Mouse (Mus musculus): ENCODE data around the gene Nuak2.
"Not testable (repeated sequence)": the region's sequence is repeated elsewhere in the genome, so short reads cannot be mapped to it uniquely, and the experiment has no call there.

The Nuak2 gene

DNA sequence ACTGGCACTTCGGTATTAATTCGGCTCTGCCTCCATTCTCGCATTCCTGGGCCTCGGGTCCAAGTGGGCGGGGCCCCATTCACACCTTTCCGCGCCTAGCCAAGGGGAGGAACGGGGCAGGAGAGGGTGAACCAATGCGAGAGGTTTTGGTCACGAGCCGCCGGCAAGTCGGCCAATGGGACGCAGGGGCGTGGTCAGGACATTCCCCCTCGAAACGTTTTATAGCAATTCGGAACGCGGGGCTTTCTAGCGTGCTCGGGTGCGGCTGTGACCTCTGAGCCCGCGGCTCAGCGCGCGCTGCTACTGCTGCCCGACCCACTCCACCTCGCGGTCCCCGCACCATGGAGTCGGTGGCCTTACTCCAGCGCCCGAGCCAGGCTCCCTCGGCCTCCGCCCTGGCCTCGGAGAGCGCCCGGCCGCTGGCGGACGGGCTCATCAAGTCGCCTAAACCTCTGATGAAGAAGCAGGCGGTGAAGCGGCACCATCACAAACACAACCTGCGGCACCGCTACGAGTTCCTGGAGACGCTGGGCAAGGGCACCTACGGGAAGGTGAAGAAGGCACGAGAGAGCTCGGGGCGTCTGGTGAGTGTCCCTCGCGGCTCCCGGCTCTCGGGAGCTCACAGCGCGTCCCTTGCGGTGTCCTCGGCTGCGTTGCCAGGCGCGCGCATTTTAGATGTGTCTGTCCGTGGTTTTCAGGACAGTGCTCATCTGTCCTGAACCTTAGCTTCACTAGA is at the start of gene Nuak2:
Nuak2 (plus strand) TSS at position 238 of the 736 bp plus-strand sequence.
- peak; percentile 98 for DNase-seq

DNA sequence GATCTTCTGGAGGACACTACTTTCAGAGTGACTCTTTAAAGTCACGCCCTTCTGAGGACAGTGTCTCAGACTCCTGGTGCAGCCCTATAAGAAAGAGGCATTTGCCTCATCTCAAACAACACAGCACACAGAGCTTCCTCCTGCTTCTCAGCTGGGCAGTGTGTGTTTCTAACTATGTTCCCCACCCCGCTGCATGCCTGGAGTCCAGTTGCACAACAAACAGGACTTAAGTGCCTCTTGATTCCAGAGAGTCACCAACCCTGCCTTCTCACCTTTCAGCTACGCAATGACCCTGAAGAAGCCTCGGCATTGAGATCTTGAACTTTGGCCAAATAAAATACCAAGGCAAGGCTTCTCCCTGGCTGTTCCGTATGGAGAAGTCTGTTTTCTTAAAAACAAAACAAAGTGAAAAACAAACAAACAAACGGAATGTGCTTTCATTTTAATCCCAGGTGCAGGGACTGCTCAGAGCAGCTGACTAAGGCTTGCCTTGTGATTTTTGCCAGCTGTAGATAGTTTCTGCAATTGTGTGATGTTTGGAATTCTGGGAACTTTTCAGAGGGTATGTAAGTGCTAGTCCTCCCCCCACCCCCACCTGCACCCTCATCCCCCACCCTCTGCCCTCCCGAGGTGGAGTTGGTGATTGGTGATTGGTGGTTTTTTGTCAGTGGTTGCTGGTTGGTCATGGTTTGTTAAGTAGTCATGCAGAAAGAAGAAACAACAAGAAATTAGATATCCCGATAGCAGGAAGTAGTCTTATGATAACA is 49.0 kb upstream of the Nuak2 start:
- DNase-seq: peak; percentile 63

DNA sequence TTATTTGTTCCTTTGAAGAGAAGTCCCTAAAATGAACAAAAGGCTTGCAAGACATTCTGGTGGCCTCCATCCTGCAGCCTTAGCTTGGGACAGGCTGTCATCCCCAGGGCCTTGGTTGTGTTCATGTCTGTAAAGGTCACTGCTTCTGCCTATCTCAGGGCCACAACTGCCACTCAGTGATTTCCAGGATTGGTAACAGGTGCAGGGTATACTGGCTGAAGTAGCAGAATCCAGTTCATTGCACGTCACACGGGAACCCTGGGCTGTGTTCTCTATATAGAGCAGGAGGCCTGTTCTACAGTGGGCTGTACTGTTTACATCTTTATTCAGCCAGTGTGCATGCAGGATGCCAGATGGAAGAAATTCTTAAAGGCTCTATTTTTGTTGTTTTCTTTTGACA is 48.0 kb upstream of the Nuak2 start:
- DNase-seq: no peak

DNA sequence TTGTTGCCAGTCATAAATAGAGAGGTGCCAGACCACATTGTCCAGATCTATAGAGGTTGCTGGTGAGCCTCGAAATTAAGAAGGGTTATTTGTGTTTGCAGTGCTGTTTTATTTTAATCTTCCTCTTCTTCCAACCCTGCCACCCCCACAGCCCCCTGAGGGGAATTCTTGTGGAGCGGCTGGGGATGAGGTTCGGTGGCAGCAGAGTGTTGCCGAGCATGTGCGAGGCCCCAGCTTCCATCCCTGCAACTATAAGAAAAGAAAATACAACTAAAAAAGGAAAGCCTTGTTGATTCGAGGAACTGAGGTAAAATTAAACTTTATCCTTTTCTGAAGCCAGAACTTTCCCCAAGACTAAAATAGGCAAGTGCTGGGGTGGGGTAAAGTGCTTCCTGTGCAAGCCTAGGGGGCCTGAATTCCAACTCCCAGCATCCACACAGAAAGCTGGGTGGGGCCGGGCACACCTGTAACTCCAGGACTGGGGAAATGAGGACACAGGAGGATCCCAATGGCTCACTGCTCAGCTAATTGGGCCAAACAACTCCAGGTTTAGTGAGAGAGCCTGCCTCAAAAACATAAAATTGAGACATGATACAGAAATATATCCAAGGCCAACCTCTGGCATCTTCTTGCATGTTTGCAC is 47.4 kb upstream of the Nuak2 start:
- no peak for DNase-seq

DNA sequence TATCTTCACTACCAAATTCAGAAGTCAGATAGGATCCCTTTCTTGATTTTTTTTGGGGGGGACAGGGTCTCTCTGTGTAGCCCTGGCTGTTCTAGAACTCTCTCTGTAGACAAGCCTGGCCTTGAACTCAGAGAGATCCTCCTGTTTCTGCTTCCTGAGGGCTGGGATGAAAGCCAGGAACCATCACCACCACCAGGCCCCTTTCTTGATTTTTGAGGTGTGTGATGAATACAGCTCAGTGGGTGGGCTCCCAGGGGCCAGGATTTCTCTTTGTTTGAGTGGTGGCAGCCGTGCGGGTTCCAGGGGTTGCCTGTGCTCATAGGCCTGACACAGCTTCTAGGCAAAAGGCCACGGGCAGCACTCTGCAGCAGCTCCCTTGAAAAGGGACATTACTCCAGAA is 44.7 kb upstream of the Nuak2 start:
- DNase-seq: no peak

DNA sequence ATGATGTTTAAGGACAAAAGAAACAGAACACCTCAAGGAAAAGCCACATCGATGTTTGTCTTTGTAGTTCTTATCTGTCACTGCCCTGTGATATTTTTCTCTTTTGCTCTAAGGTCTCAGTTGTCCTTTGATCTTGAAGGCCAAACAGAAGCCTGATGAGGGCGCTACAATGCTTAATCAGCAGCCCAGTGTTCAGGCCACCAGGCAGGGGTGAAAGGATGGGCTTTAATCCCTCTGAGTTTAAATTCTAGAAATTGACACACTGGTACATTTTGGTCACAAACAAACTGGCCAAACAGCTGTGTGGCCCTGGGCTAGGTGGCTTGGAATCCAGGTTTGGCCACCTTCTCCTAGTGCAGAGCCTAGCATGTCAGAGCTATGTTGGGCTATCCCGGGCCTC is 39.2 kb upstream of the Nuak2 start:
- no peak for DNase-seq

DNA sequence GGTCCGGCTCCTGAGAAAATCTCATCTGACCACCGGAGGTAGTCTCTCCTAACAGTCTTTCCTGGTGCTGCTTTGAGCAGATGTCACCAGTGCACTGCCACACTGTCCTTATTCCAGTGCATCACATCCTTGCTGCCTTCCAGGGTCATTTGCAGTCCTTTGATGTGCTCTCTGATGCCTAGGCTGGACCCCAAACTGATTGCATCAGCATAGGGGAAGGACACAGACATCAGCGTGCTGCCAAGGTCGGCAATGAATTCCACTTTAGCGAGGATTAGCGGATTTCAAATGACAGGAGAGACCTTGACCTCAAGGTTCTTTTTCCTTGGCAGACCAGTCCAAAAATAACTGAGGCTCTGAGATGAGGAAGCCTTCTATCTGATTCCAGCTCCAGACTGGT is 38.8 kb upstream of the Nuak2 start:
- DNase-seq: no peak

DNA sequence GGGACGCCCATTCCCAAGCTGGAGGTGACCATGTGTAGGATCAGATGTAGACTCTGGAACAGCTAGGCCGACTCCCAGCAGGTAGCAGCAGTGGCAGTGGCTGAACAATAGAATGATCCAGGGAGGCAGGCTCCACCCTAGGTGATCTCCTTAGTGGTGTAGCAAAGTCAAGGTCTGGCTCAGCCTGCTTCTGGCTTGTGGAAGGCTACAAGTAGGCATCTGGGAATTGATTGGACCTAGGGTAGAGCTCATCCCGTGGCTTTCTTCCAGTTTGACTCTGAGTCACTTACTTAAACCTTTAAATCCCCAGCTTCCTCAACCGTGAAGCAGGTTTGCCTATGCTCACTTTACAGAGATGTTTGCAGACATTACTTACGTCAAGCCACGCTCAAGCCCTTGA is 35.3 kb upstream of the Nuak2 start:
- not testable (repeated sequence) for DNase-seq

DNA sequence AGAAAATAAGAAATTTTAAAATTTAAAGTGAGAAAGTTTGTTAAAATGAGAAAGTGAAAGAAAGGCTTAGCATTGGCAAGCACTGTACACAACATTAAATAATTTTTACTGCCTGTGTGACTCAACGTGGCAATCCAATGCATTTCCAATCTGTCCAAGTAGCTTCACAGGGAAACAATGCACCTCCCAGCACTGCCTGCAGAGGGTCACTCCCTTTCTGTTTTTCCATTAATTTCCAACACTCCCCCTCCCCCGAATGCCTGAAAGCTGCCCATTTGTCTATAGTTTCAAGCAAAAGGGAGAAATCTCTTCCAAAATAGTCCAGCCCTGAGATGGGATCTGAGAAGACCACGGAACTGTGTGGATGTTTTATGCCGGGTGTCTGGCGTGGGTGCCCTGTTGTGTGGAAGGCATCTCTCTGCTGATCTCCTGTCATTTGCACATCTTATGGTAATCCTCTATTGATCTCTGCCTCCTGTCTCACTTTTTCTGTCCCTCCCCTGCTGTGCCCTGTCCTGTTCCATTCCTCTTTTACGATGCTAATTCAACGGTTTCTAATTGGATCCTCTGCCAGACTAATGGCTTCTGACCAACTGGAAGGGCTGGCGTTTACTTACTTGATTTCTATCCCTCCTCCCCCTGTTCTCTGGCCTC is 34.3 kb upstream of the Nuak2 start:
- DNase-seq: no peak

DNA sequence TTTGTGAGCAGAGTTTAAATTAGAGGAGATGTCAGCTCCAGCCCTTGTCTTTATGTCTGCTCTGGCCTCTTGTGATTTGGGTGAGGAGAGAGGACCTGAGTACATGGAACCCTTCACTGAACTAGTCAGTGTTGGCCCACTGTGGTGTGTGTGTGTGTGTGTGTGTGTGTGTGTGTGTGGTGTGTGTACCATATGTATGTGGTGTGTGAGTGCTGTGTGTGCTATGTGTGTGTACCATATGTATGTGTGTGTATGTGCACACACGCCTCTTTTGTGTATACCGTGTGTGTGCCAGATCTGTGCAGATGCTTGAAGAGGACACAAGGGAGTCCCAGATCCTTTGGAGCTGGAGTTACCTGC is 33.8 kb upstream of the Nuak2 start:
- no peak for DNase-seq

DNA sequence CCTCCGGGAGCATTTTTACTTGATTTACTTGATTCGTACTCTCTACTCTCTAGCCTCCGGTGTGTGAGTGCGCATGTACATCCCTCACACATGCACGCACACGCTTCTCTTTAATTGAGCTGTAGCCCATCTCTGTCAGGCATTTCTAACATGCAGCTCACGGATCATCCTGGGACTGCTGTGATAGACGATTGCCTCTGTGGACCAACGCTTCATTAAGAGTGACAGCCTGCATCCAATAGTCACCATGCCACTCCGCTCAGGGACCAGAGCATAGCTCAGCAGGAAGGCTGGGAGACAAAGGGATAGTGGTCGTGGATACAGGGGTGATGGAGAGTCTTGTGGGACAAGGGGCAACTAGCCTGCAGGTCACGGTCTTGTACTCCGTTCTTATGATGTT is 32.9 kb upstream of the Nuak2 start:
- no peak for DNase-seq

DNA sequence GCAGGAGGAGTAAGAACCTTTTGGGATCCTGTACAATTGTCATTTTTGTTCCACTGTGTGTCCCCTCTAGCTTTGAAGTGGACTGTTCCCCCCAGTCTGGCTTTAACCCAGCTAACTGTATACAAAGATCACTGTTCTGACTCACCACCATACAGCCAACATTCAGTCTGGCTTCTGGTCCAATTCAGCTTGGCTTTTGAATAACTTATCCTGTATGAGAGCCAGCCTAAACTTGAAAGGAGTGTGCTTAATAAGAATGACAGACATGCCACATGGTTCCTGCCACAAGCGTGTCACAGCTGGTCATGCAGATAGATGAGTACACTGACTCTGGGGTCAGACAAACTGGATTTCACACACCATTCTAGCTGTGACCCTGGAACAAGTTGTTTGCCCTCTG is 29.2 kb upstream of the Nuak2 start:
- DNase-seq: no peak

DNA sequence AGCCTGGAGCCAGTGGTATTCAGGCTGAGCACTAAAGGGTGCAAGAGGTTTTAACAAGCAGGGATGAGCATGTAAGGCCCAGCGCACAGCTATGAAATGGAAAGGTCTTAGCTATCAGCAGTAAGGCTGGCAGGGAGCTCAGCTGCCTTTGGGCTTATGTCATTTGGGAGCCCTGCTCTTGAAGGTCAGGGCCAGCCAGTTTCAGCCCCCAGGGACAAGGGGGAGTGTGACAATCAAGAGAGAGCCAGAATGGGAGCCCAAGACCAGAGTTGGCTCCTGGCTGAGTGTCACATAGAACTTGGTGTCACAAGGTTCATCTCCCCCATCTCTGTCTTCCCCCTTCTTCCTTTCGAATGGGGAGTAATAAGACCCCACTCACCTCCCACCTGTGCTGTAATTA is 28.5 kb upstream of the Nuak2 start:
- no peak for DNase-seq

DNA sequence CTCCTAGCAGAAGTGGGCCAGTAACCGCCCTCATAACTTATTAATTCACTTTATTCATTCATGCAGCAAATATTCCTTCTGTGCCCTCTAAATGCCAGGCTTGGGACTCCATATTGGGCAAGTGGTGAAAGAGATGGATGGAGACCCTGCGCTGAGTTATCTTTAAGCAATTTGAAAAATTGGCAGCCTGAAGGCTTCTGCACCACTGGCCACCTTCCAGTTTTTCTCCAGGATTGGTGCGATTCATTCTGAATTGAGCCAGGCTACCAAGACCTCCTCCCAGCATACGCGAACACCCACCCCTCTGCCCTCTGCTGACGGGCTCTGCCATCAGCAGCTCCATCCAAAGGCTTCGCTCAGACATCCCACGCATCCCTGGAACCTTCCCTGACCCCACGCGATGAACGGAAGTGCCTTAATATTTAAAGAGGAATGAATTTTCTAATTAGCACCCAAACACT is 27.9 kb upstream of the Nuak2 start:
- DNase-seq: no peak

DNA sequence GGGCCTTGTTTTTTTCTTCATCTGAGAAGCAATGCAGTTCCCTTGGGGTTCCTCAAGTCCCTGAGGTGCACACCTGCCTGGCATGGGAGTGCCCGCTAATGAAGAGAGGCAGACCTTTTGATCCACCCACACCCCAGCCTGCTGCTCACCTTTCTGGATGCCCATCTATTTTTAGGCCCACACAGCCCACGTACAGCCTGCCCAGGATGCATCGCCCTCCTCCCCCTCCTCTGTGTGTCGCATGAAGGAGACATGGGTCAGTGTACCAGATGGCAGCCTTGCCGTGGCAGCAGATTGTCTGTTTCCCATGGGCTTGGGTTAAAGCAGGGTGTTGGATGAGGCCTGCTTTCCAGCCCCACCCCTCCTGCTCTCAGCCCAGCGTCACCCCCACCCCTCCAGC is 26.0 kb upstream of the Nuak2 start:
- no peak for DNase-seq

DNA sequence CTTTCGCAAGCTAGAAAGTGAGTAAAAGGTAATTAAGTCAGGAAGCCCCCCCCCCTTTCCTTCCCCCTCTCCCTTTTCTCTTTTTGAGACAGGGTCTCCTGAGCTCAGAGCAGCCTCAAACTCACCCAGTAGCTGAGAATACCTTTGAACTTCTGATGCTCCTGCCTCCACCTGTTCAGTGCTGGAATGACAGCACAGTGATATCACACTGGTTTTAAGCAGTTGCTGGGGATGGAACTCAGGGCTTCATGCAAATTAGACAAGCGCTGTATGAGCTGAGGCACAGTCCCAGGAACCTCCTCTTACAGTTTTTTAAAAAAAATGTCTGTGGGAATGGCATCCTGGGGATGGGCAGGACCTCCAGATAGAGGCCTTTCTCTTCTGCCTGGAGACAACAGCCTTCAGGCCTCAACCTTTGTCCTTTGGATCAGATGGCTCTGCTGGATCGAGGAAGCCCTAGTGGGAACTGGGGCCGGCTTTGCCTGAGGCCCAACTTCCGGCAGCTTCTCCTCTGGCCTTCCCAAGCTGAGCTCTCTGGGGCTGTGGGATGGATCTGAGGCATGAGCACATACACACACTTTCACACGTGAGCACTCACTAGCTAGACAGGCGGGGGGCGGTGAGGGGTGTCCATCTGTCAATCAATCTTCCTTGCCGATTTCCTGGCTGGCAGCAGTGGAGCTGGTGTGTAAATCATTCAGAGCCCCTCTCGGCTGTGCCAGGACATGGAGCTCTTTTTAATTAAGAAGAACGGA is 24.8 kb upstream of the Nuak2 start:
- no peak for DNase-seq

DNA sequence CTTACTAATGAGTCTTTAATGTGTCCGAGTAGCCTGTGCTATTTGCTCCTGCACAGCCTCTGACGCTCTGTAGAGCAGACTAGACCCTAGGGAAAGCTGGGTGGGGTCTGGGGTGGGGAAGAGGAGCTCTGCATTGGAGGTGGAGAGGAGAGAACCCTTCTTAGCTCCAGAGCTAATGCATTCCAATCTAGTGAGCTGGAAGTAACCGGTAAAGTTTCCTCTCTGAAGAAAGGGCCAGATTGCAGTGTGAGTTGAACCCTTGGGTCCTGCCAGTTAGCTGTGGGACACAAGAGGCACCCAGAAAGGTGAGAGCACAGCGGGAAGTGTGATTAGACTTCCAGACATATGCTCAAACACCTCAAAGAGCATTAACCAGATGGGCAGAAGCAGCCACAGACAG is 24.2 kb upstream of the Nuak2 start:
- DNase-seq: no peak

DNA sequence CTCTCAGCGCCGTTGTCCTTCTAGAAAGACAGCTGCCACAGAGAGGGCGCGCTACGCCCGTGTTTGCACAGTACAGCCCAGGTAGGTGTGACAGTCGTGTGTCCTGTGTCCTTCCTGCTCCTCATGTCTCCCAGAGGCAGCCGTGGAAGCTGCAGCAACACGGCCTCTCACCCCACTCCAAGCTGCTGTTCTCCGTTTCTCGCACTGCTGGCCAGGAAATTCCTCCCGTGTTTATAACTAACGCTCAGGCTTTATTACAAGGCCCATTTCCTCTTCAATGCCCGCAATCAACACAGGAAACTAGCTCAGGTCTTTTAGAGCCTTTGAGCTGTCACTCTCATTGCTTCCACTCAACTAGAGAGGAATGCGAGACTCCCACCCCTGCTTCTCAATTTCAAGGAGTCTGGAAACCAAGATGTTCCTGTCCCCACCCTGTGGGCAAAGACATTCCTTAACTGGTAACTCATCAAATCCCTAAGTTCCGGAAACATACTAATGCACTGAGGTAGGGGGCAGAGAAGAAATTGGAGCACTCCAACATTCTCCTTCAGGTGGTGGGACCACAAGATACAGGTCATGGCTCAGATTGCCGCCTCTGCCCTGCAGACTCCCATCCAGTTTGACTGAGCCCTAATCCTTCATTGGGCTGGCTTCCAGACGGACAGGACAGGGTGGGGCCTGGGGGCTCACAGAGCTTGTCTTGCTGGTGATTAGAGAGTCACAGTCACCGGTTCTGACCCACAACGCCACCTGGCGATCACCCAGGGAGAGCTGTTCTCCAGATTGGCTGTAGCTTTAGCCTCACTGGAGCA is 23.4 kb upstream of the Nuak2 start:
- no peak for DNase-seq

DNA sequence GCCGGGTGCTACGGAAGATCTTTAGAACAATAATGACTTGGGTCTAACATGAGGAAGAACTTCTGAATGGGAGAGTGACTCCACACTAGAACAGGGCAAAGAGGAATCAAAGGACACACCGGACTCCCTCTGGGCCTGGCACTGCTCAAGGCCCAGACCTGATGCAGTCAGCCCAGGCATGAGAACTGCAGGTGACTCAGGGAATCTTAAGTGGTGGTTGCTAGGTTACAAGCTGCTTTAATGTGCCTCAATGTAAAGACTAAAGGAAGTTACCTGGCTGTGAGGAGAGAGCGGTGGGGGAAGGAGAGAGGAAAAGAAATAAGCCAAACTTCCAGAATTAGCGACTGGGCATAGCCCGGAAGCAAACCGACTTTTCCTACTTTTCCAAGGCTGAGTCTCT is 20.4 kb upstream of the Nuak2 start:
- no peak for DNase-seq

DNA sequence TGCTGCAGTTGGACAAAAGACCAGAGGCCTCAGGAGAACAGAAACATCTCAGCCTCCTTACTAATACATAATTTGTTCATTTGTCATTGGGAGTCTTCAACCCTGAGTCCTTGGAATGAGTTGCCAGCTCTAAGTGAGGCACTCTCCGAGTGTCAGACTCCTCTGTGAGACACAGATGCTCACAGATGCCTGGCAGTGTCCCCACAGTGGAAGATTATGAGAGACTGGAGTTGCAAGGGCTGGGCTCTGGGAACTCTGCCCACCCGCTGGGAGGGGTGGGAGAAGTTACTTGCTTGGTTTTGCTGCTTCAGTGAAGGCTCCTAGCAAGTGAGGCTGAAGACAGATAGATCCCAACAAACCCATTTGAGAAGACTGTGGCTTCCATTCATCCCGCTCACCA is 19.9 kb upstream of the Nuak2 start:
- no peak for DNase-seq

DNA sequence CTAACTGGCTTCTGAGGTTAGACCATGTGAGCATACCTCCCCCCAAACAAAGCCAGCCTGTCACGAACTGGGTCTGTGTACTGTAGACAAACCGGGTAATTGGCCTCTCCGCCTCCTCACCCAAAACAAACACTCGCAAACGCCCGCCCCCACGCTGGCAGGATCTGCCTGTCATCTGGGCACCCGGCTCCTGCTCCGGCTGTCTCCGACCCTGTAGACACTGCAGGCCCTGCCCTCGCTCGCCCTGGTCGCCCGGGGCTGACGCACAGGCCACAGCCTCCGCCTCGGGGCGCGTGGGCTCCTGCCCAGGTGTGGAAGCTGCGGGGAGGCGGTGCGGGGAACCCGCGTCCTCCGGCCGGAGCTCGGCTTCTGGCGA is 17.5 kb upstream of the Nuak2 start, which contains the start of gene Klhdc8a:
Klhdc8a (plus strand) TSS at position 202 of the 376 bp plus-strand sequence.
- DNase-seq: peak; percentile 67

Data from kidney, adult 9 months (tissue).